Mouse (Mus musculus): ENCODE results near the gene 1810049J17Rik. TPM values are rescaled to one million over a fixed set of nuclear protein-coding genes. Genes with fewer than 3 reads are reported as not detected.
"Not testable (repeated sequence)": the region's sequence is repeated elsewhere in the genome, so short reads cannot be mapped to it uniquely, and the experiment has no call there.

1810049J17Rik gene
- polyA plus RNA-seq (2014; fragmentation: Nextera tagmentation; extraction: Ambion mirVana), result 1.1 TPM in 1 of 2 replicates, not detected in the other

- Histone ChIP-seq H3K27ac (replicated peaks; ENCODE audit: low read depth, low read length) (peak within 1 kb of the TSS; percentile 76), H3K9ac (replicated peaks; ENCODE audit: low read length) (peak within 1 kb of the TSS; percentile 96), H3K4me3 (ENCODE audit: low read depth, low read length) (peak within 1 kb of the TSS; percentile 99), H3K4me2 (ENCODE audit: low read depth, low read length) (peak within 1 kb of the TSS; percentile 69), H3K9me3 (replicated peaks; ENCODE audit: control insufficient read depth, low read length) (no peaks in the 10 kb centered on the region), H3K4me1 (ENCODE audit: control insufficient read depth, insufficient read depth, low read length) (no peaks in the 10 kb centered on the region), H3K36me3 (replicated peaks; ENCODE audit: control insufficient read depth, insufficient read depth, low read depth, low read length) (no peaks in the 10 kb centered on the region; the same call in 1 of the 2 replicates), H3K27me3 (ENCODE audit: control insufficient read depth, insufficient read depth, low read length) (0 out of 2 replicates have a peak, but pooled peaks cover 3% of the 10 kb centered on the region)
- DNase-seq (ENCODE audit: low spot score) (peak; percentile 57), ATAC-seq (replicated peaks; ENCODE audit: insufficient number of reproducible peaks, low FRiP score, low TSS enrichment, low read depth) (peak; percentile 51)
- WGBS, result under 1% methylated on average over 70 of the region's 70 CpGs
Observed at GRCm38 (mm10) chr15:12321788-12322621, at the start of gene 1810049J17Rik. Gene 1810049J17Rik, minus strand, starts transcription at chr15:12321899.

- Histone ChIP-seq H3K9me3 (replicated peaks; ENCODE audit: control insufficient read depth, low read length) (no peaks in the 10 kb centered on the region), H3K27ac (replicated peaks; ENCODE audit: low read depth, low read length) (no peak overlapping the region), H3K4me3 (ENCODE audit: low read depth, low read length) (no peak overlapping the region), H3K9ac (replicated peaks; ENCODE audit: low read length) (no peak overlapping the region), H3K4me1 (ENCODE audit: control insufficient read depth, insufficient read depth, low read length) (0 out of 2 replicates have a peak, but pooled peaks cover 3% of the 10 kb centered on the region), H3K36me3 (replicated peaks; ENCODE audit: control insufficient read depth, insufficient read depth, low read depth, low read length) (no peaks in the 10 kb centered on the region), H3K27me3 (ENCODE audit: control insufficient read depth, insufficient read depth, low read length) (no peaks in the 10 kb centered on the region), H3K4me2 (ENCODE audit: low read depth, low read length) (no peak overlapping the region)
- WGBS, result 6% methylated on average over 8 of the region's 8 CpGs
- DNase-seq (ENCODE audit: low spot score) (peak; percentile 86), ATAC-seq (replicated peaks; ENCODE audit: insufficient number of reproducible peaks, low FRiP score, low TSS enrichment, low read depth) (0 out of 2 replicates have a peak, but pooled peaks have one; percentile 25)
Observed at GRCm38 (mm10) chr15:12371183-12371582, 49.5 kb upstream of the 1810049J17Rik start.

GRCm38 (mm10) chr15:12370096-12370495, 48.4 kb upstream of the 1810049J17Rik start:
- WGBS, result 91% methylated on average over 3 of the region's 3 CpGs
- no peak for ATAC-seq (replicated peaks; ENCODE audit: insufficient number of reproducible peaks, low FRiP score, low TSS enrichment, low read depth)

GRCm38 (mm10) chr15:12368850-12369249, 47.2 kb upstream of the 1810049J17Rik start:
- no peaks in the 10 kb centered on the region for H3K36me3 ChIP-seq (replicated peaks; ENCODE audit: control insufficient read depth, insufficient read depth, low read depth, low read length)

More at GRCm38 (mm10) chr15:12370096-12370495, 48.4 kb upstream of the 1810049J17Rik start:
- DNase-seq (ENCODE audit: low spot score), result no peak
- no peaks in the 10 kb centered on the region for H3K9me3 ChIP-seq (replicated peaks; ENCODE audit: control insufficient read depth, low read length)
- no peak overlapping the region for H3K4me2 ChIP-seq (ENCODE audit: low read depth, low read length)
- no peak overlapping the region for H3K4me3 ChIP-seq (ENCODE audit: low read depth, low read length)
- H3K27ac ChIP-seq (replicated peaks; ENCODE audit: low read depth, low read length), result no peak overlapping the region
- H3K36me3 ChIP-seq (replicated peaks; ENCODE audit: control insufficient read depth, insufficient read depth, low read depth, low read length), result no peaks in the 10 kb centered on the region
- H3K4me1 ChIP-seq (ENCODE audit: control insufficient read depth, insufficient read depth, low read length), result no peaks in the 10 kb centered on the region
- no peaks in the 10 kb centered on the region for H3K27me3 ChIP-seq (ENCODE audit: control insufficient read depth, insufficient read depth, low read length)
- H3K9ac ChIP-seq (replicated peaks; ENCODE audit: low read length), result no peak overlapping the region

GRCm38 (mm10) chr15:12368357-12368756, 46.7 kb upstream of the 1810049J17Rik start:
- H3K27me3 ChIP-seq (ENCODE audit: control insufficient read depth, insufficient read depth, low read length), result no peaks in the 10 kb centered on the region
- no peaks in the 10 kb centered on the region for H3K36me3 ChIP-seq (replicated peaks; ENCODE audit: control insufficient read depth, insufficient read depth, low read depth, low read length)
- ATAC-seq (replicated peaks; ENCODE audit: insufficient number of reproducible peaks, low FRiP score, low TSS enrichment, low read depth) (no peak), DNase-seq (ENCODE audit: low spot score) (no peak)
- WGBS, result 82% methylated on average over 11 of the region's 11 CpGs
- H3K9me3 ChIP-seq (replicated peaks; ENCODE audit: control insufficient read depth, low read length), result no peaks in the 10 kb centered on the region
- H3K4me2 ChIP-seq (ENCODE audit: low read depth, low read length), result no peak overlapping the region
- H3K9ac ChIP-seq (replicated peaks; ENCODE audit: low read length), result no peak overlapping the region
- no peak overlapping the region for H3K4me3 ChIP-seq (ENCODE audit: low read depth, low read length)
- no peak overlapping the region for H3K27ac ChIP-seq (replicated peaks; ENCODE audit: low read depth, low read length)
- H3K4me1 ChIP-seq (ENCODE audit: control insufficient read depth, insufficient read depth, low read length), result no peaks in the 10 kb centered on the region

More at GRCm38 (mm10) chr15:12368850-12369249, 47.2 kb upstream of the 1810049J17Rik start:
- no peak overlapping the region for H3K4me3 ChIP-seq (ENCODE audit: low read depth, low read length)
- WGBS, result 80% methylated on average over 4 of the region's 4 CpGs
- H3K4me2 ChIP-seq (ENCODE audit: low read depth, low read length), result no peak overlapping the region
- no peaks in the 10 kb centered on the region for H3K9me3 ChIP-seq (replicated peaks; ENCODE audit: control insufficient read depth, low read length)
- ATAC-seq (replicated peaks; ENCODE audit: insufficient number of reproducible peaks, low FRiP score, low TSS enrichment, low read depth), result no peak
- H3K27ac ChIP-seq (replicated peaks; ENCODE audit: low read depth, low read length), result no peak overlapping the region
- H3K27me3 ChIP-seq (ENCODE audit: control insufficient read depth, insufficient read depth, low read length), result no peaks in the 10 kb centered on the region
- DNase-seq (ENCODE audit: low spot score), result no peak
- H3K9ac ChIP-seq (replicated peaks; ENCODE audit: low read length), result no peak overlapping the region
- no peaks in the 10 kb centered on the region for H3K4me1 ChIP-seq (ENCODE audit: control insufficient read depth, insufficient read depth, low read length)

GRCm38 (mm10) chr15:12367306-12368080, 45.8 kb upstream of the 1810049J17Rik start:
- ATAC-seq (replicated peaks; ENCODE audit: insufficient number of reproducible peaks, low FRiP score, low TSS enrichment, low read depth), result 0 out of 2 replicates have a peak, but pooled peaks have one; percentile 21
- DNase-seq (ENCODE audit: low spot score), result no peak
- WGBS, result 61% methylated on average over 13 of the region's 13 CpGs
- no peak overlapping the region for H3K4me3 ChIP-seq (ENCODE audit: low read depth, low read length)
- H3K36me3 ChIP-seq (replicated peaks; ENCODE audit: control insufficient read depth, insufficient read depth, low read depth, low read length), result no peaks in the 10 kb centered on the region
- H3K27me3 ChIP-seq (ENCODE audit: control insufficient read depth, insufficient read depth, low read length), result no peaks in the 10 kb centered on the region
- no peak overlapping the region for H3K4me2 ChIP-seq (ENCODE audit: low read depth, low read length)
- H3K9me3 ChIP-seq (replicated peaks; ENCODE audit: control insufficient read depth, low read length), result no peaks in the 10 kb centered on the region
- H3K4me1 ChIP-seq (ENCODE audit: control insufficient read depth, insufficient read depth, low read length), result no peaks in the 10 kb centered on the region
- H3K9ac ChIP-seq (replicated peaks; ENCODE audit: low read length), result no peak overlapping the region
- H3K27ac ChIP-seq (replicated peaks; ENCODE audit: low read depth, low read length), result no peak overlapping the region

GRCm38 (mm10) chr15:12366580-12367305, 45.0 kb upstream of the 1810049J17Rik start:
- H3K9ac ChIP-seq (replicated peaks; ENCODE audit: low read length); H3K36me3 ChIP-seq (replicated peaks; ENCODE audit: control insufficient read depth, insufficient read depth, low read depth, low read length); H3K4me1 ChIP-seq (ENCODE audit: control insufficient read depth, insufficient read depth, low read length); H3K9me3 ChIP-seq (replicated peaks; ENCODE audit: control insufficient read depth, low read length); H3K4me3 ChIP-seq (ENCODE audit: low read depth, low read length); H3K4me2 ChIP-seq (ENCODE audit: low read depth, low read length); DNase-seq (ENCODE audit: low spot score); H3K27ac ChIP-seq (replicated peaks; ENCODE audit: low read depth, low read length); H3K27me3 ChIP-seq (ENCODE audit: control insufficient read depth, insufficient read depth, low read length); ATAC-seq (replicated peaks; ENCODE audit: insufficient number of reproducible peaks, low FRiP score, low TSS enrichment, low read depth): not testable (repeated sequence)
- 95% methylated on average over 11 of the region's 11 CpGs for whole genome bisulfite sequencing

Data from embryonic facial prominence, embryonic 11.5 days (tissue).